Mouse (Mus musculus) layer of hippocampus, postnatal 25 days (tissue): ENCODE results near the gene Ephb1. TPM values are rescaled to one million over a fixed set of nuclear protein-coding genes. Genes with fewer than 3 reads are reported as not detected.

Experiments used
- DNase-seq, 2 experiments: peaks; one replicate each; pipeline ENCODE4 v3.0.0; 2022; ENCODE audit warnings: mixed read lengths in 2 of 2, low spot score in 1 of 2; ENCODE audit errors: extremely low spot score in 1 of 2
- total RNA-seq, 2 experiments: library from RNA; stranded (reverse); gene quantifications; 2 replicates each; pipeline ENCODE4 v1.2.3; 2021

Ephb1 gene
- total RNA-seq, 2 experiments from 2014 or later, result 30.1 to 32.2 TPM

GRCm38 (mm10) chr9:102256407-102256806, 98.1 kb downstream of the Ephb1 start:
- DNase-seq, result no peak

DNA sequence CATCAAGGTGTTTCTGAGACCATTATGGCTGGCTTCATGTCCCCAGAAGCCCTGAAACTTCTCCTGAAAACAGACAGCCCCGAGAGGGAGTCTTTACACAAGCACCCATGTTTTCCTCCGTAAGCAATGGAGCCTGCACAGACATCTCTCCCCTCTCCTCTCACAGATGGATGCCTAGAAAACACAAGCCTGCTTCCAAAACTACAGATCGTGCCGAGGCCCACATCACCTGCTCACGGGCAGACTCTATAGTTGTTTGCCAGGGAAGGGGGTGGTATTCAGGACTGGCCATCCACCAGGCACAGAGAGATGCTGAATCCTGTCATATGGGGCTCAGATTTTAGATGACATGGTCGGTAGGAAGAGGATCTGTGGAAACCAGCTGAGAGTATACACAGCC, 98.7 kb downstream of the Ephb1 start:
- no peak for DNase-seq

DNA sequence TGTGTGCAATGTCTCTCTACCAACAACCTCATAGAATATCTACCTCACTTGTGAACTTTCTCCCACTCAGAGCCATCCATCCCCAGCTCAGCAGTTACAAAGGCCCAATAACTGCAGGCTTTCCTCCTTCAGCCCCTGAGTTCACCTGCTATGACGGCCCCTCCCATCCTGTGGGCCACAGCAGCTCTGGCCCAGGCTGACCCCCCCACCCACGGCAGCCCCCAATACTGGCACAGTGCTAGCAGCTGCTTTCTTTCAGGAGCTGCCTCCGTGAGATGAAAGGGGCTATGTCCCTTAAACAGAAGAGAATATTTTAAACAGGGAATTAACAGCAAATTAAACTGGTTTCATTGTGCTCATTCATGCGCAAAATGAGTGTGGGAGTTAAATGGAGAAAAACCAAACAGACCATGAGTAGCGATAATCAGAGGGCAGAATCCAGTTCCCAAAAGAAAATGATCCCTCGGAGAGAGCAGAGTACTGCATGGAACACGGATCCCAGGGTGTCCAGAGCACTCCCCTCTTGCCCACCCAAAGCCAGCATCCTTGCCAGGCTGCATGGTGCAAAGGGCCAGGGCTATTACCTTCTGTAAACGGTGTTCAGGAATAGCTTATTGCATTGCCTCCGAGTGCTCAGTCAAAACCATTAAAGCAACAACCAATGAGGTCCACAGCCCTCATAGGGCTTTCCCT, 105.2 kb downstream of the Ephb1 start:
- no peak for DNase-seq

- no peak for DNase-seq
Observed at GRCm38 (mm10) chr9:102245551-102245950, 108.9 kb downstream of the Ephb1 start.

DNA sequence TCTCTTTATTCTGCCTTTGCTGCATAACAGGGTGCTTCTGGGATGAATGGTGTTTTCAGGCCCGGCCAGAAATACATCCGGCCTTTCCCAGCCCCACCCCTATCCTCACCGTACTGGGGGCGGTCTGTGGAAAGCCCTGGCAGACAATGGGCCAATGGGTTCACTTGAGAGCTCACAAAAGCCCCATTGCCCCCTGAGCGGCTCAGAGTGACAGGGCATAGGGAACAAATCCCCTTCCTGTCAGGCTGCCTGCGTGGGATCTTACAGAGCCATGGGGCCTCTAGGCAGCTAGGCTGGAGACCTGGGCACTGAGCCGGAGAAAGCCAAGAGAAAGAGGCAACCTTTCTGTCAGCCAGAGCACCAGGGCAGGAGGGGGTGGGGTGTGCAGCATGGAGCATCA, 111.2 kb downstream of the Ephb1 start:
- no peak for DNase-seq

DNA sequence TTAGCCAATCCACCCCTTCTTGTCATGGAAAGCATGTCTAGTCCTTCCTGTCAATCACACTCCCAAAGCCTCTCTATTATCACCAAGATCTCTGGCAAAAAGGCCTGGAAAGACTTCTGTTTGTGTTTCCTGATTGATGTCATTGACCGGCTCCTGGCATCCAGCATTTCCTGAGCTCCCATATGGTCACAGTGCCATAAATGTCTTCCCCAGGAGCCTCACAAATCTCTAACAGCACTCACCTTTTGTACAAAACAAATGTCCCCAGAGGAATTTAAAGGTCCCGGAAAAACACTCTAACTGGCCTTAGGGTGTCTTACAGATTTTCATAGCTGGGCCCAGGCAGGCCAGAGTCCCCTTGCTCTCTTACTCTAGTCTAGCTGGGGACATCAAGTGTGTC, 112.9 kb downstream of the Ephb1 start:
- DNase-seq, result no peak

GRCm38 (mm10) chr9:102240215-102240614, 114.3 kb downstream of the Ephb1 start:
- no peak for DNase-seq

GRCm38 (mm10) chr9:102235444-102235951, 119.0 kb downstream of the Ephb1 start:
- DNase-seq, result no peak

DNA sequence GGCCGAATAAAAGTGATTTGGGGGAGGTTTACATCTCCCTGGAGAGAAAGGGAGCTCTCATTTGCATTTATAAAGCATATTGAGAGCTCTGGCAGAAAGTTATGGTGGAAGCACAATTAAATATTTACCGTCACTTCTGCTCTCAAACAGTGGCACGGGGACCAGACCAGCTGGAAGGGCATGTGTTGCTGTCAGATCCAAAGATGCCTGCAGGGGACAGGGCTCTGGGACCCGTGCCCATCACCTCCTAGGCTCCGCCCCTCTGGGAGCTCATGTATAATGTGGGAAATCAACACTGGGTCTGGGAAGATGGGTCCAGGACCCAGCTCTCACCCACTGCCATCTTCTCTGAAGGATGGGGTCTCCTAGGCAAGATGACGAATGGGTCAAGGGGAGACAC, 123.2 kb downstream of the Ephb1 start:
- no peak for DNase-seq

GRCm38 (mm10) chr9:102216746-102217566, 137.5 kb downstream of the Ephb1 start:
- DNase-seq, result no peak

- DNase-seq, result no peak
Observed at GRCm38 (mm10) chr9:102212036-102212383, 142.5 kb downstream of the Ephb1 start.

GRCm38 (mm10) chr9:102211296-102212035, 143.0 kb downstream of the Ephb1 start:
- DNase-seq, result no peak

DNA sequence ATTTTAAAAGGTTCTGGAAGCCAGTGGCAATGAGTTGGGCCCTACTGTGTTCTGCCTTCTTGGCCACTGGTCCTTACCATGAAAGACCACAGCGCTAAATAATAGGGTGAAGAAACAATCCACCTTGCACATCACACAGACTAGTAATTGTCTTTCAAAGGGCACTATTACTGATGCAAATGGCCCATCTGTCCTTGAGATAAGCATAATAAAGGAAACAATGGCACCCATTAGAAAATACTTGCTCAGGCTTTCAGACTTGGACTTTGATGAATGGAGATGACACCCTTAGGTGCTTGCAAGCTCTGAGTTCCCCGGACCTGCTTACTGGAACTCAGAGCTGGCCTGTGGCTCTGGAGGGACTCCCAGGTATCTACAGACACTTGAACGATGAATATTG, 149.0 kb downstream of the Ephb1 start:
- DNase-seq, result no peak

GRCm38 (mm10) chr9:102201867-102202266, 152.6 kb downstream of the Ephb1 start:
- no peak for DNase-seq

DNA sequence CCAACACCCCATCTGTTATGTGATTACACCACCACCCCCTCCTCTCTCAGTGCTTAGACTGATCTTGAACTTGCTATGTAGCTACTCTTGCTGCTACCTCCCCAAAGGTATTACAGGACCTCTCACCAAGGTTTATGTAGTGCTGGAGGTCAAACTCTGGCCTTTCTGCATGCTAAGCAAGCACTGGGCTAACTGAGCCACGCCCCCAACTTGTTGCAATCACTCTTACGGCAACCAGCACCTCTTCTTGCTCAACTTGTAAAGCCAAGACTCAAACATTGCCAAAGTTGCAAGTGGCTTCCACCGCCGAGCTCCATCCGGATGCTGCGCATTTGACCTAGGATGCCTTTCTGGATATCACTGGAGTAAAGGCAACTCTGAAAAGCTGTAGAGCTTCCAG, 157.6 kb downstream of the Ephb1 start:
- DNase-seq, result no peak

DNA sequence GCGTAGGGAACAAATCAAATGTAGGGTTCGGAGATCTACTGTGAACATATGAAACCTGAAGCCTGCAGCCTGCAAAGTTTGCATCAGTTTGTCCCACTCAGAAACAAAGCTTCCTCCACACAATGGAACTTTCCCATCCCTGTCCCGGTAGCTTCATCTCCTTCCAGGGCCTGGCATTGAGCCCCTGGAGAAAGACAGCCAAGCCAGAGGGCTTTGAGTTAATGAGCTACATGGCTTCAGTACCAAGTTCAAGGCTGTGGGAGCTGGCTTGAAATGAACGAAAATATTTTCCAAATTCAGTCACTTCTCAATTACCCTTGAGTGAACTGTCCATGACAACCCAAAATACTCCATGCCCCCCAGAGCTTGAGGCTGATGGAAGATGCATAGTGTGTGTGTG, 160.4 kb downstream of the Ephb1 start:
- no peak for DNase-seq

GRCm38 (mm10) chr9:102192724-102193685, 161.5 kb downstream of the Ephb1 start:
- DNase-seq, result no peak

DNA sequence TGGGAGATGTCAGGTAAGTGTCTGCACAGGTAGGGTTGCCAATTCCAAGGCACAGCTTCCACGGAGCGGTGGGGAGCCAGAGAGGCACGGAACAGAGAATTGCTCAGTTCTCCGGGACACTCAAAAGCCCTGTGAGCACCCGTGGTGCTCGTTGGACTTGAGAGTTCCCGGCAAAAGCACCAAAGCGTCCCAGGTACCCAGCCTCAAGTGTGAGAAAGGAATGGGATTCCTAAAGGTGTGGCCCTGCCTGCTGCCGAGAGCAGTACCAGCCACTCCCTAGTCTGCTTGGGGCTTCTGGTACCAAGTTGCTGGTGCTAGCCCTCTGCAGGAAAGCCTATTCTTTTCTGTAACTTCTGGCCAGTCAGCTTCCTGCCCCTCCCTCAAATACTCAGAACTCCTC, 164.4 kb downstream of the Ephb1 start:
- no peak for DNase-seq

DNA sequence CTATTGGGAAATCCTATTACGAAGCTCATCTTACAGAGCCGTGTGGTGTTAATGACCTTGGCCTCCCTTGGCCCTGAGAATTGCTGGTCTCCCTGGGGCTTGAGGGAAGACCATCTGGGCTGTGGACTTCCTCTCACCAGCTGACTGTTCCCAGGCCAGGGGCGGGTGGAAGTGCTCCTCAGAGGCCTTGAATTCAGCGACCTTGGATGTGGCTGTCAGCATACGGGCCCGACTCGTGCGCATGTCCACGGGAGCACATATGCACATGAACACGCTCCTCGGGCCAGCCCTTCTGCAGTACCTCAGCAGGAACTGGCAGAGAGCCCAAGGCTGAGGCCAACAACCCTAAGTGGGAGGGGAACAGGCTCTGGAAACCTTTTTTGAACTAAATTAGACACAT, 165.1 kb downstream of the Ephb1 start:
- no peak for DNase-seq

- no peak for DNase-seq
Observed at GRCm38 (mm10) chr9:102183663-102184274, 170.7 kb downstream of the Ephb1 start.
